Mouse (Mus musculus): ENCODE results near the gene Itpk1. TPM values are rescaled to one million over a fixed set of nuclear protein-coding genes. Genes with fewer than 3 reads are reported as not detected.

The Itpk1 gene
- polyA plus RNA-seq, 1 experiment from 2014 or later, result 12.0 TPM

DNA sequence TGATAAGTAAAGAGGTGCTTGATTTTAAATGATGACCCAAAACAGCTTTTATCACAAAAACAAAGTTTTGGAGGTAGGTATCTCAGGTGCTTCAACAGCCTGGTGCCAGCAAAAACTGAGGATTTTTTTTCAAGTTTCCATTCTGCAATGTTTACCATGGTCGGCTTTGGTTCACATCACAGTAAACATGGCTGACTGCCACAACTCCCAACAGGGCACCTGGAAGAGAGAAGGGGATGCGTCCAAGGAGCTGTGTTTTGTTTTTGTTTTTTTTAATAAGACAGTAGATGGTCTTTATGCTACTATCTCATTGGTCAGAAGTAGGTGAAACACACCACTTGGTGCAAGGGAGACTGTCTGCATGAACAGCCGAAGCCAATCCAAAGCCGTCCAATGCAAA, 54.1 kb downstream of the Itpk1 start:
- Histone ChIP-seq H3K4me3 (no peak overlapping the region), H3K9ac (no peak overlapping the region), H3K27me3 (no peaks in the 10 kb centered on the region), H3K4me2 (replicated peaks) (no peak overlapping the region), H3K9me3 (no peaks in the 10 kb centered on the region), H3K36me3 (no peaks in the 10 kb centered on the region), H3K27ac (no peak overlapping the region), H3K4me1 (peaks cover 8% of the 10 kb centered on the region; the same call in 1 of the 2 replicates)
- WGBS, result 91% methylated on average over 4 of the region's 4 CpGs
- ATAC-seq (ENCODE audit: insufficient number of reproducible peaks, insufficient read depth, low FRiP score, low TSS enrichment), result no peak

GRCm38 (mm10) chr12:102647839-102648564, 56.7 kb downstream of the Itpk1 start:
- no peaks in the 10 kb centered on the region for H3K27me3 ChIP-seq
- peaks cover 6% of the 10 kb centered on the region; the same call in 1 of the 2 replicates for H3K4me1 ChIP-seq
- no peak overlapping the region for H3K4me3 ChIP-seq
- 85% methylated on average over 14 of the region's 14 CpGs for WGBS
- no peak overlapping the region for H3K4me2 ChIP-seq (replicated peaks)
- no peak overlapping the region for H3K27ac ChIP-seq
- ATAC-seq (ENCODE audit: insufficient number of reproducible peaks, insufficient read depth, low FRiP score, low TSS enrichment), result no peak
- H3K9ac ChIP-seq, result no peak overlapping the region
- H3K36me3 ChIP-seq, result no peaks in the 10 kb centered on the region
- no peaks in the 10 kb centered on the region for H3K9me3 ChIP-seq

DNA sequence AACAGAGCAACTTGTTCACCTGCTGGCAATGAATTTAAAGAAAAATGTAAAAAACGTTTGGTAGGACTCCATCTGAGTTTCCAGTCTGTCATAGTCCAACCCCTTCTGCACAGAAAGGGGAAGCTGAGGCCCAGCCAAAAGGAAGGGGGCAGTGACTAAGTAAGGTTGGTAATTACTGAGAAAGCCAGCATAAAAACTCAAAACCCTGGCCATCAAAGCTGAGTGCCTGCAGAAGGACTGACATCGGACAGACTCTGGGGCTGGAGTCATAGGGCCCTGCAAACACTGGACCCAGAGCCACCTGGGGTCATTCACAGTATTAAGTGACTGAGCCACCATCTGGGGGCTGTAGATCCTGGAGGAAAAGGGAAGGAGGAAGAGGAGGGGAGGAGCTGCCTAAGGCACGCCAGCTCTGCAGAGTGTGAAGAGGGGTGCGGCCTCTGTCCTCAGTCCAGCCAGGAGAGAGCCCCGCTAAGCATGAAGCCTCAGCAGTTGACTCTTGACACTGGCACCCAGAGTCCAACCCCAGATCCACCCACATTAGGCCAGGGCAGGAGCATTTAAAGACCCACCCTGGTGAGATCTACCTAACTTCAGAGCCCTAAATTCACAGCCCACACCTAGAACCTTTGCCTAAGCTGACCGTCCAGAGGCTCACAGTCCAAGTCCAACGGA, 58.0 kb downstream of the Itpk1 start:
- Histone ChIP-seq H3K27ac (no peak overlapping the region), H3K36me3 (no peaks in the 10 kb centered on the region), H3K4me1 (peaks cover 3% of the 10 kb centered on the region; the same call in 1 of the 2 replicates), H3K9me3 (no peaks in the 10 kb centered on the region), H3K27me3 (no peaks in the 10 kb centered on the region), H3K4me2 (replicated peaks) (no peak overlapping the region), H3K4me3 (no peak overlapping the region), H3K9ac (no peak overlapping the region)
- no peak for ATAC-seq (ENCODE audit: insufficient number of reproducible peaks, insufficient read depth, low FRiP score, low TSS enrichment)
- WGBS, result 78% methylated on average over 7 of the region's 7 CpGs

DNA sequence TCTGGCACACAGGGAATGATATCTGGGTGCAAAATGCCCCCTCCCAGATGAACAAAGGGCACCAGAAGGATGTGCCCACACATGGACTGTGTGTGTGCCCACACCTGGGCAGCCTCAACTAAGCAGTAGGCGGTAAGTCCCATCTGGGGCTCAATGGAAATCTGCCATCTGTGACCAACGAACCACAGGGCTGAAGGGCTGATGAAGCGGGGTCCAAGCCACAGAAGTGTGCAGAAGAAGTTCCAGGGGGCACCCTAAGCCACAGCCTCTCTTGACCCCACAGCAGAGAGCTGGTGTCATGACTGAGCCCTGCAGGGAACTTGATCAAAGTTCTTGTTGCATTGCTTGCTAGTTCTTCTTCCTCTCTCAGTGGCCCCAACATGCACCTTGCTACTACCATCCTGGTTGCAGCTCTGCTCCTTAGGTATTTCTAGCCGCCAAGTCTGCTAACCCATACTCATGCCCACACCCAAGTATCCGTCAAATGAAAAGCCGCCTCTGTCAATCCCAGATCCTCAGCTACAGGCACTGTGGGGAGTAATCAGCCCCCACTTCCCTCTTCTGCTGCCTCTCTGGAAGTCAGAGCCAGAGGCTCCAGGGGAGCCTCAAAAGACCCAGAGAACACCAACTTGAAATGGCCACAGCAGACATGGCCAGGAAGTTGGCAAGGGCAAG, 58.7 kb downstream of the Itpk1 start:
- Histone ChIP-seq H3K4me2 (replicated peaks) (no peak overlapping the region), H3K27me3 (no peaks in the 10 kb centered on the region), H3K9me3 (no peaks in the 10 kb centered on the region), H3K36me3 (no peaks in the 10 kb centered on the region), H3K4me1 (peaks cover 3% of the 10 kb centered on the region; the same call in 1 of the 2 replicates), H3K9ac (no peak overlapping the region), H3K4me3 (no peak overlapping the region), H3K27ac (no peak overlapping the region)
- no peak for ATAC-seq (ENCODE audit: insufficient number of reproducible peaks, insufficient read depth, low FRiP score, low TSS enrichment)
- 80% methylated on average over 6 of the region's 6 CpGs for whole genome bisulfite sequencing

GRCm38 (mm10) chr12:102643316-102643715, 61.4 kb downstream of the Itpk1 start:
- H3K27me3 ChIP-seq, result no peaks in the 10 kb centered on the region
- H3K4me2 ChIP-seq (replicated peaks), result no peak overlapping the region
- no peaks in the 10 kb centered on the region for H3K9me3 ChIP-seq
- H3K36me3 ChIP-seq, result no peaks in the 10 kb centered on the region
- ATAC-seq (ENCODE audit: insufficient number of reproducible peaks, insufficient read depth, low FRiP score, low TSS enrichment), result no peak
- H3K4me3 ChIP-seq, result no peak overlapping the region
- H3K4me1 ChIP-seq, result peaks cover 18% of the 10 kb centered on the region; the same call in 1 of the 2 replicates
- no peak overlapping the region for H3K9ac ChIP-seq
- 86% methylated on average over 6 of the region's 6 CpGs for WGBS
- no peak overlapping the region for H3K27ac ChIP-seq

DNA sequence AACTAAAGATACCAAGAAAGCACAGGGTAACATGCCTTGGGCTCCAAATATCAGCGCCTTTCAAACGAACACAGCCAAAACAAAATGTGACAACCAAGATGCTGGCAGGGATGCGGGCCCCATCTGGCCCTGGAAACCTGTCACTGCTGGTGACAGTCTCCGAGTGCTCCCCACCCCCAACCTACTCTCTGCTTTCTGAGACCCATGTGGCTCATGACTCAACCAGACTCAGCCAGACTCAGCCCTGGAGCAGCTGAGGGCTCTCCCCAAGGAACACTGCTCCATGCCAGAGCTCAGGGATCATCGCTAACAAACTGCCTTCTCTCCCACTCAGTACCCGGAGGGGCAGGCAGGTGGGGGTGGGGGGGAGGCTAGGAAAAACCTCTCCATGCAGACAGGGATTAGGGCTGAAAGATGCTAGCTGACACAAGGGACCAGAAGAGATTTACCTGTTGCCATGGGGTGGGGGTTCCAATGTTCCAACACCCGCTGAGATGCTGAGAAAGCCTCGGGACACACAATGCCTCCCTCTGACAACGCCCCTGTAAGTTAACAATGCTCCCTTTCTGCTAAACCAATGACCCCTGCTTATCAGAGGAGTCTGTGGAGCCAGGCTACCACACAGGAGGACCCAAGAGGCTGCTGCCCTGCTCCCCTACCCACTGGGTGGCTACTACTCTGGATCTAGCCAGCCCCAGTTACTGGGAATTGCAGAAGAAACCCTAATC, 64.1 kb downstream of the Itpk1 start:
- Histone ChIP-seq H3K4me1 (peaks cover 15% of the 10 kb centered on the region; the same call in 1 of the 2 replicates), H3K36me3 (no peaks in the 10 kb centered on the region), H3K9me3 (no peaks in the 10 kb centered on the region), H3K27ac (no peak overlapping the region), H3K4me2 (replicated peaks) (no peak overlapping the region), H3K27me3 (no peaks in the 10 kb centered on the region), H3K4me3 (no peak overlapping the region), H3K9ac (no peak overlapping the region)
- WGBS, result 31% methylated on average over 9 of the region's 9 CpGs
- ATAC-seq (ENCODE audit: insufficient number of reproducible peaks, insufficient read depth, low FRiP score, low TSS enrichment), result 0 out of 2 replicates have a peak, but pooled peaks have one; percentile 62

DNA sequence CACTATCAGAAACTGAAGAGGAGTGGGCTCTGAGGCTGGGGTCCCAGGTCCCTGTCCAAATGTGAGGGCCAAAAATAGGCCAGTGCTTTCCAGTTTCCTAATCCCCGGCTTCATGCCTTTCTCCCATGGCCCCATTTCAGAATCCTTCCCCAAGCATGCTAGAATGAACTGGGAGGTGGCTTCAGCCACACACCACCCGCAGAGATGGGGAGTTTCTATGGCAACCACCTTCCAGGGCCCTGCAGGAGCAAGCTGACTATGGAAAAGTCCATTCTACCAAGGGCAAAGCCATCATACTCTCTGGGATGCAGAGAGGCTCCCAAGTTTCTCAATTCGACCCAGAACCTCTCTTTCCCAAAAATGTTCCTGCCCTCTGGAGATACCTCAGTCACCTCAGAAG, 65.9 kb downstream of the Itpk1 start:
- Histone ChIP-seq H3K9ac (no peak overlapping the region), H3K4me1 (peaks cover 21% of the 10 kb centered on the region; the same call in 1 of the 2 replicates), H3K4me2 (replicated peaks) (no peak overlapping the region), H3K27me3 (no peaks in the 10 kb centered on the region), H3K27ac (no peak overlapping the region), H3K4me3 (no peak overlapping the region), H3K36me3 (no peaks in the 10 kb centered on the region), H3K9me3 (no peaks in the 10 kb centered on the region)
- no peak for ATAC-seq (ENCODE audit: insufficient number of reproducible peaks, insufficient read depth, low FRiP score, low TSS enrichment)
- WGBS, result 62% methylated on average over 3 of the region's 3 CpGs

DNA sequence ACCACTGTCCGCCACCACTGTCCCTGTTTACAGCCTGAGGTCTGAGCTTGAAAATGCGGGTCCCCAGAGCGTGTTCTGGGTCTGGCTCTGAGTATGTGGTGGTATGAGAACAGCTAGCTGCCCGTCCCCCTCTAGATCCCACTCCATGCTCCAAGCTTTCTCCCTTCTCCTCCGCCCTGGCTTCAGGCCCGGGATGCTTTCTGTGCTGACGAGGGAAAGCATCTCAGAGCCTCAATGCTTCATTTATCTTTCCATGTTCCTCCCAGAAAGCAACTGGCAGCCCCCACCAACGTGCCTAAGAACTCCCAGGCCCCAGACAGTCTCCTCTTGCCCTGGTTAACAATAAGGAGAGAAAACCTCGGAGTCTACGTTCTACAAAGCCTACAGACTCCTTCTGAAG, 67.5 kb downstream of the Itpk1 start:
- ATAC-seq (ENCODE audit: insufficient number of reproducible peaks, insufficient read depth, low FRiP score, low TSS enrichment), result no peak
- Histone ChIP-seq H3K4me1 (peaks cover 25% of the 10 kb centered on the region; the same call in 1 of the 2 replicates), H3K4me3 (no peak overlapping the region), H3K27me3 (no peaks in the 10 kb centered on the region), H3K9me3 (no peaks in the 10 kb centered on the region), H3K9ac (no peak overlapping the region), H3K36me3 (no peaks in the 10 kb centered on the region), H3K4me2 (replicated peaks) (no peak overlapping the region), H3K27ac (no peak overlapping the region)
- WGBS, result 87% methylated on average over 10 of the region's 10 CpGs

- Histone ChIP-seq H3K27ac (no peak overlapping the region), H3K9me3 (no peaks in the 10 kb centered on the region), H3K36me3 (no peaks in the 10 kb centered on the region), H3K4me2 (replicated peaks) (no peak overlapping the region), H3K4me3 (no peak overlapping the region), H3K9ac (no peak overlapping the region), H3K27me3 (no peaks in the 10 kb centered on the region), H3K4me1 (peaks cover 17% of the 10 kb centered on the region; the same call in 1 of the 2 replicates)
- ATAC-seq (ENCODE audit: insufficient number of reproducible peaks, insufficient read depth, low FRiP score, low TSS enrichment), result no peak
- 73% methylated on average over 20 of the region's 20 CpGs for WGBS
Observed at GRCm38 (mm10) chr12:102634436-102635050, 70.2 kb downstream of the Itpk1 start.

DNA sequence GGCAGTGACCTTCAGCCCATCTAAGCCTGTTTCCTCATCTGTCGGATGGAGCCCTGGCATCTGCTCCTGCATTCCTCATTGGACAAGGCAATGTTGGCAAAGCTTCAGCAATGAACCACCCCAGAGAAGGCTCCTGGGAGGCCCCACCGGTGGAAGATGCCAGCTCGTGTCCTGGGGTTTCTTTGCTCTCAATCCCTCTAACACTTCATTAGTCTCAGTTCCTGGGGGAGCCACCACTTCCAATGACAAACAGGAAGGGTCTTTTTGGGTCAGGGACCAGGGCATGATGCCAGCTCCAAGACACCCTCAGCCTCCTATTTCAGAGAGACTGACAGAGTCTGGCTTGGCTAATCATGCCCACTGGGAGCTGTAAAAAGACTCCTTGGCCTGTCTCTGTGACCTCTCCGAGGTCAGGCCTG, 71.6 kb downstream of the Itpk1 start:
- no peaks in the 10 kb centered on the region for H3K9me3 ChIP-seq
- H3K27me3 ChIP-seq, result no peaks in the 10 kb centered on the region
- no peak overlapping the region for H3K4me2 ChIP-seq (replicated peaks)
- peaks cover 11% of the 10 kb centered on the region; the same call in 1 of the 2 replicates for H3K4me1 ChIP-seq
- ATAC-seq (ENCODE audit: insufficient number of reproducible peaks, insufficient read depth, low FRiP score, low TSS enrichment), result no peak
- H3K4me3 ChIP-seq, result no peak overlapping the region
- WGBS, result 53% methylated on average over 4 of the region's 4 CpGs
- no peak overlapping the region for H3K9ac ChIP-seq
- no peaks in the 10 kb centered on the region for H3K36me3 ChIP-seq
- no peak overlapping the region for H3K27ac ChIP-seq

GRCm38 (mm10) chr12:102631690-102632089, 73.0 kb downstream of the Itpk1 start:
- Histone ChIP-seq H3K4me1 (peaks cover 11% of the 10 kb centered on the region; the same call in 1 of the 2 replicates), H3K9me3 (no peaks in the 10 kb centered on the region), H3K9ac (no peak overlapping the region), H3K36me3 (no peaks in the 10 kb centered on the region), H3K27me3 (no peaks in the 10 kb centered on the region), H3K4me2 (replicated peaks) (no peak overlapping the region), H3K4me3 (no peak overlapping the region), H3K27ac (no peak overlapping the region)
- WGBS, result 65% methylated on average over 8 of the region's 8 CpGs
- ATAC-seq (ENCODE audit: insufficient number of reproducible peaks, insufficient read depth, low FRiP score, low TSS enrichment), result no peak

Measured in embryonic facial prominence, embryonic 12.5 days (tissue).